Mouse (Mus musculus) forebrain, postnatal 0 days (tissue): Measurements from ENCODE around the gene Kif17. TPM values are rescaled to one million over a fixed set of nuclear protein-coding genes. Genes with fewer than 3 reads are reported as not detected.
A peak's percentile ranks its signal among the peaks of the same experiment; 100 is the strongest.

Experiments used
- ATAC-seq: fragments of 200-750 bp; cut with Nextera tagmentation; 2 replicates; pipeline ENCODE4 v1.8.0; 2017; ENCODE audit warnings: mild to moderate bottlenecking, moderate library complexity
- DNase-seq: peaks from one replicate; pipeline ENCODE4 v3.0.0-alpha.2; 2015
- H3K27ac ChIP-seq: fragments of 300-500 bp; sonication (generic); 2 replicates; pipeline ENCODE4 v1.5.1; 2014; ENCODE audit warnings: low read depth, mild to moderate bottlenecking, antibody characterized with exemption, low read length, moderate library complexity, mixed read lengths
- H3K27me3 ChIP-seq: fragments of 300-500 bp; sonication (generic); 2 replicates; pipeline ENCODE4 v1.6.1; 2014; ENCODE audit warnings: mild to moderate bottlenecking, low read length, mixed read lengths; ENCODE audit not compliant: insufficient read depth
- H3K36me3 ChIP-seq: fragments of 300-500 bp; sonication (generic); 2 replicates; pipeline ENCODE4 v1.6.1; 2014; ENCODE audit warnings: mild to moderate bottlenecking, moderate library complexity; ENCODE audit not compliant: insufficient read depth
- H3K4me1 ChIP-seq: fragments of 300-500 bp; sonication (generic); 2 replicates; pipeline ENCODE4 v1.6.1; 2014; ENCODE audit warnings: antibody characterized with exemption; ENCODE audit not compliant: insufficient read depth
- H3K4me2 ChIP-seq: fragments of 300-500 bp; sonication (generic); 2 replicates; pipeline ENCODE4 v1.6.1; 2014; ENCODE audit warnings: low read depth, mild to moderate bottlenecking, moderate library complexity
- H3K4me3 ChIP-seq: fragments of 300-500 bp; sonication (generic); 2 replicates; pipeline ENCODE4 v1.5.1; 2014; ENCODE audit warnings: low read depth, low read length, mixed read lengths
- H3K9ac ChIP-seq: fragments of 300-500 bp; sonication (generic); 2 replicates; pipeline ENCODE4 v1.6.1; 2014; ENCODE audit warnings: mild to moderate bottlenecking
- H3K9me3 ChIP-seq: fragments of 300-500 bp; sonication (generic); 2 replicates; pipeline ENCODE4 v1.6.1; 2016; ENCODE audit warnings: low read length
- CTCF ChIP-seq: sonication (generic); IDR thresholded peaks from 2 replicates; pipeline ENCODE4 v1.5.1; 2016; ENCODE audit warnings: antibody characterized with exemption, control low read depth, low read depth
- WGBS: fragments of 180-500 bp; shearing (Covaris S2); extraction: QIAGEN DNeasy Blood & Tissue Kit; methylation state at CpG from one replicate; pipeline ENCODE4 v1.1.7; 2014; 5-methylcytosine and 5-hydroxymethylcytosine counted together
- polyA plus RNA-seq: library from polyadenylated mRNA; unstranded; fragments of >200 nt; fragmentation: Nextera tagmentation; extraction: Ambion mirVana; gene quantifications from 2 replicates; pipeline ENCODE4 v1.2.1, GENCODE M21; 2015
- total RNA-seq: library from RNA; depleted of rRNA; stranded (reverse); fragments of >200 nt; gene quantifications from 2 replicates; pipeline ENCODE4 v1.2.3, GENCODE M21; 2014; rRNA removed

The Kif17 gene
- 2.3 and 4.0 TPM in 2 replicates for total RNA-seq
- 2.6 and 4.2 TPM in 2 replicates for polyA plus RNA-seq

GRCm38 (mm10) chr4:138250088-138250960 is at the start of gene Kif17, which contains the start of gene Sh2d5:
TSS of gene Kif17 (plus strand) at chr4:138250435.
TSS of gene Sh2d5 (plus strand) at chr4:138250403.
- Histone ChIP-seq H3K4me3 (peak within 1 kb of the TSS; percentile 57), H3K9me3 (no peaks in the 10 kb centered on the region), H3K9ac (peak within 1 kb of the TSS; percentile 54), H3K27ac (peak within 1 kb of the TSS; percentile 40), H3K36me3 (peaks cover 6% of the 10 kb centered on the region; the same call in 1 of the 2 replicates), H3K27me3 (0 out of 2 replicates have a peak, but pooled peaks cover 3% of the 10 kb centered on the region), H3K4me2 (peak within 1 kb of the TSS; percentile 95), H3K4me1 (peaks cover 21% of the 10 kb centered on the region; the same call in 1 of the 2 replicates)
- TF ChIP-seq CTCF = no peak
- ATAC-seq = peak; percentile 96
- peak; percentile 88 for DNase-seq
- WGBS = under 1% methylated on average over 67 of the region's 74 CpGs

GRCm38 (mm10) chr4:138200769-138201168 is 49.5 kb upstream of the Kif17 start:
- Histone ChIP-seq H3K9ac (no peak overlapping the region), H3K4me2 (no peak overlapping the region), H3K27ac (no peak overlapping the region), H3K27me3 (no peaks in the 10 kb centered on the region), H3K36me3 (peaks cover 79% of the 10 kb centered on the region), H3K4me1 (no peaks in the 10 kb centered on the region), H3K4me3 (no peak overlapping the region), H3K9me3 (no peaks in the 10 kb centered on the region)
- TF ChIP-seq CTCF = no peak
- WGBS = 92% methylated on average over 3 of the region's 3 CpGs
- DNase-seq = no peak
- no peak for ATAC-seq

- ATAC-seq = no peak
- no peak for TF ChIP-seq CTCF
- Histone ChIP-seq H3K9me3 (no peaks in the 10 kb centered on the region), H3K4me1 (no peaks in the 10 kb centered on the region), H3K27ac (no peak overlapping the region), H3K9ac (no peak overlapping the region), H3K4me3 (no peak overlapping the region), H3K36me3 (peaks cover 73% of the 10 kb centered on the region), H3K27me3 (no peaks in the 10 kb centered on the region), H3K4me2 (no peak overlapping the region)
- no peak for DNase-seq
- WGBS = 86% methylated on average over 9 of the region's 9 CpGs
Measured at GRCm38 (mm10) chr4:138201696-138202095, 48.5 kb upstream of the Kif17 start.

- Histone ChIP-seq H3K4me2 (no peak overlapping the region), H3K9me3 (no peaks in the 10 kb centered on the region), H3K4me1 (no peaks in the 10 kb centered on the region), H3K9ac (no peak overlapping the region), H3K4me3 (no peak overlapping the region), H3K27me3 (no peaks in the 10 kb centered on the region), H3K27ac (no peak overlapping the region), H3K36me3 (peaks cover 45% of the 10 kb centered on the region)
- DNase-seq = no peak
- TF ChIP-seq CTCF = no peak
- 89% methylated on average over 5 of the region's 5 CpGs for WGBS
- ATAC-seq = no peak
Measured at GRCm38 (mm10) chr4:138210116-138210515, 40.1 kb upstream of the Kif17 start.

- Histone ChIP-seq H3K4me3 (no peak overlapping the region), H3K9ac (no peak overlapping the region), H3K27me3 (no peaks in the 10 kb centered on the region), H3K9me3 (no peaks in the 10 kb centered on the region), H3K4me2 (no peak overlapping the region), H3K4me1 (peaks cover 14% of the 10 kb centered on the region), H3K27ac (no peak overlapping the region), H3K36me3 (peaks cover 19% of the 10 kb centered on the region)
- TF ChIP-seq CTCF = no peak
- ATAC-seq (no peak), DNase-seq (no peak)
- WGBS = 91% methylated on average over 3 of the region's 3 CpGs
Measured at GRCm38 (mm10) chr4:138213861-138214260, 36.4 kb upstream of the Kif17 start.

- Histone ChIP-seq H3K36me3 (0 out of 2 replicates have a peak, but pooled peaks cover 6% of the 10 kb centered on the region), H3K4me3 (peak overlapping the region; percentile 95), H3K9ac (peak overlapping the region; percentile 99), H3K27me3 (no peaks in the 10 kb centered on the region), H3K27ac (peak overlapping the region; percentile 100), H3K9me3 (no peaks in the 10 kb centered on the region), H3K4me1 (peaks cover 19% of the 10 kb centered on the region), H3K4me2 (peak overlapping the region; percentile 71)
- 46% methylated on average over 13 of the region's 13 CpGs for WGBS
- ATAC-seq (no peak), DNase-seq (no peak)
- no peak for TF ChIP-seq CTCF
Measured at GRCm38 (mm10) chr4:138215671-138216199, 34.5 kb upstream of the Kif17 start.
